Mouse (Mus musculus) embryo, embryonic 10.5 days (tissue): ENCODE measurements at regions not wholly inside any gene's neighbourhood (a gene's known extent, or its start where the extent isn't known, plus 50 kb on each side); places are given as distances from the start of the nearest gene placed in this dataset.

Experiments used
- DNase-seq: peaks from one replicate; pipeline ENCODE4 v3.0.0-alpha.2; 2015; ENCODE audit warnings: low spot score

GRCm38 (mm10) chr19:23044510-23045464 is 96.2 kb upstream of the Klf9 start:
- DNase-seq: no peak

DNA sequence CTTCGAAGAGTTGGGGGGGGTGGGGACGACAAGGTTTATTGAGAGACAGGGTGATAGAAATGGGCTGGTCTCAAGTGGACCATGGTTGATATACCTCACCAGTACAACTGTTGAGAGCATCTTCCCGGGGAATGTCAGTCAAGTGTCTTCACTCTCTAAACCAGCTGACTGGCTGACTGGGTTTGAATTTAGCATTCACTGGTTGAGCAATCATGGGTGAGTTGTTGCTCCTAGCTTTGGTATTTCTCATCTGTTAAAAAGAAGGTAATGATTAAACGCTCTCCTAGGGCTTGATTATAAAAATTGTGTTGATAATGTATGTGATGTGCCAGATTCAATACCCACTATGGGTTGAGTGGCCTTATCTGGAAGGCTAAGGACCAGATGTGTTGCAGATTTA is 89.6 kb upstream of the Klf9 start:
- no peak for DNase-seq

DNA sequence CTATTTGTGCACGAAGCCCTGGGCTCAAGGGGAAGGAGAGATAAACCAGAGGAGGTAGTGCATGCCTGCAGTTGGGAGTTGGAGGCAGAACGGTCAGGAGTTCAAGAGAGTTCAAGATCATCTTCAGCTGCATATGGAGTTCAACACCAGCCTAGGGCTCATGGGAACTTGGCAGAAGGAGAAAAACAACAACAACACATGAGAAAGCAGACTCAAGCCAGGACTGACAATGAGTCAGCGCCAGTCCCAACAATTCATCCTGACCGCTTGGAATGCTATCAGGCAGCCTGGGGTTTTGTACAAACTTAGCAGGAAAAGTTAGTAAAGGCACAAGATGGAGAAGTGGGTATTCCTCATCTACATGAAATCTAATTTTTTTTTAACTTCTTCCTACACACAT is 86.6 kb upstream of the Klf9 start:
- DNase-seq: no peak

- DNase-seq: peak; percentile 15
Measured at GRCm38 (mm10) chr19:23055916-23056805, 84.9 kb upstream of the Klf9 start.

- DNase-seq: peak; percentile 83
Measured at GRCm38 (mm10) chr19:23056851-23057707, 83.9 kb upstream of the Klf9 start.

DNA sequence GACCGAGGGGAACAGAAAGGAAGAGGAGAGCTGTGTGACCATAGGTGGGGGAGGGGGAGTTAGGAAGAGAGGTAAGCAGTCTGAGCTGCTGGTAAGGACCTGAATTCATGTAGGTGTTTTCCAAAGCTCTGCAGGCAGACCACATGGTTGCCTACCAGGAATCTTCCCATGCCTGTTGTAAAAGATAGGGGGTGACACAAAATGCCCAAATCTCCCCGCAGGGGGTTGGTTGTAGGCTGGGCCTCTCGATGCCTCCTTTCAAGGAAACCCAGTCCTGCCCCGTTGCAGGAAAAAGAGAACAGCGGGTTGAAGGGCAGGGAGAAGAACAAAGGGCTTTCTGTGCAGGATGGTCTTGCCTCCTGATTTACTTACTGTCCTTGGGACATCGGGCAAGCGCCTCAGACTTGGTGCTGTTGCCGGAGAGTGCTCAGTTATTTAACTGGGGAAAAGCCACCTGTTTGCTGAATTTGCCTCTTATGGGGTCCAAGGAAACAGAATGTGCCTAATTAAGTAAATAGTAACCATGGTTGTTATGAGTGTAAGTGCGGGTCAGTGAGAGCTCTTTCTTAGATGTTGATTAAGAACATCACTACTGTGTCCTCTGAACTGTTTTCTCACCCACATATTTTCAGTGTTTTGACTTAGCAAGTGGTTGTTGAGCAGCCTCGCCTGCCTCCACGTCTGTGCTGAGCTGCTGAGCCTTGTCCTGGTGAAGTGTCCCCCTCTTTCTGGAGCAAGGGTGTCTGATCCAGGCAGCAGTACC is 83.1 kb upstream of the Klf9 start:
- peak; percentile 72 for DNase-seq

- DNase-seq: peak; percentile 30
Measured at GRCm38 (mm10) chr19:23058502-23058900, 82.5 kb upstream of the Klf9 start.

DNA sequence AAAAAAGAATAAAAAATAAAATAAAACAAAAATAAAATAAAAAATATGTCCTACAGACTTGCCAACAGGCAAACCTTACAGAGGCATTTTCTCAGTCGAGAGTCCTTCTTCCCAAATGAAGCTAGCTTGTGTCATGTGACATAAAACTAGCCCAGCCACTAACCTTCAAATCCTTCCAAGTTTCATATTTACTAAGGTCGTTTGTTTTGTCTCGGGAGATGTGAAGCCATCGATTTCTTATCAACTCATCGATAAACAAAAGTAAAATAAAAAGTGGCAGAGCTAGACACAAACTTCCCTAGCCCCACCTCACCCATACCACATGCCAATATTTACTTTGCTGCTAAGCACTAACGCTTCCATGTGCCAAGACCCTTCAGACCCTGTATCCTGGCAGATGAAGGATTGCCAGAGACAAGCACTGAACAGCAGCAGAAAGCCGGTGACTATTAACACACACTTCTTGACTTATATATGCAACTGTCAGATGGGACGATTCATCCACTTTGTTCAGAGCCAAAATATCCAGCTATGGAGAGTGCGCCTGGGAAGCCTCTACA is 79.9 kb upstream of the Klf9 start:
- no peak for DNase-seq

DNA sequence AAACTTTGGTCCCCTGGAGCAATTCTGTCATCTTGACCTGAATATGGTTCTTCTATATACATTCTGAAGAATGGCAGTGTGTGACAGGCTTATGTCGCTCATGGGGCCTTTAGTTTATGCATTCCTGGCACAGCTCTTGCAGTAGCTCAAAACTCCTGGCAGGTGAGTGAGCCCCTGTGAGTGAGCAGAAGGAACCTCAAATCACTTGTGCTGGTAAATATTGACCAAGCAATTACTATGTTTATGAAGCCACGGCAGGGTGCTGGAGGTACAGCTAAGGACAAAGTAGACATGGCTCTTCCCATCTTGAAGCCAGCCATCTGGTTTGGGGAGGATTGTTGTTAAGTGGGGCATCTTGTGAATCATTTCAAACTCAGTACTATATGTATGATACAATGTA is 79.1 kb upstream of the Klf9 start:
- no peak for DNase-seq

GRCm38 (mm10) chr19:23062851-23063250 is 78.2 kb upstream of the Klf9 start:
- DNase-seq: no peak

GRCm38 (mm10) chr19:23065548-23065947 is 75.5 kb upstream of the Klf9 start:
- no peak for DNase-seq

GRCm38 (mm10) chr19:23066726-23067125 is 74.3 kb upstream of the Klf9 start:
- DNase-seq: no peak

- DNase-seq: no peak
Measured at GRCm38 (mm10) chr19:23068600-23068999, 72.4 kb upstream of the Klf9 start.

GRCm38 (mm10) chr19:23069656-23070055 is 71.4 kb upstream of the Klf9 start:
- DNase-seq: no peak

- DNase-seq: no peak
Measured at GRCm38 (mm10) chr19:23071000-23071399, 70.0 kb upstream of the Klf9 start.

GRCm38 (mm10) chr19:23074602-23075570 is 66.1 kb upstream of the Klf9 start:
- no peak for DNase-seq

- no peak for DNase-seq
Measured at GRCm38 (mm10) chr19:23075790-23076189, 65.2 kb upstream of the Klf9 start.

GRCm38 (mm10) chr19:23085173-23085660 is 55.8 kb upstream of the Klf9 start:
- DNase-seq: no peak

DNA sequence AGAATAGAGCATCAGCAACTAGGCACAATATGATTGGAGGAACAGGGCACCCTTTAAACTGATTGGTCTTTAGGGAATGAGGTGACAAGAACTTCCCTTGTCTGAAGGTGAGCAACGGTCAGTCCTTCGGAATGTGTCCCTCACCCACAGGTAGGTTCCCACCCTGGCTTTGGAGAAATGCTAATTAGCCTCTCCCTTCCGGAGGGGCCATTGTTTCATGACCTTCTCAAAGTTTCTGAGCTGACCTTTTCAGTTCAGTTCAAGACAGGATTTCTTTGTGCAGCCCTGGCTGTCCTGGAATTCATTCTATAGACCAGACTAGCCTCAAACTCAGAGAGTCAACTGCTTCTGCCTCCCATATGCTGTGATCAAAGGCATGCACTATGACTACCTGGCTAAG is 53.5 kb upstream of the Klf9 start:
- no peak for DNase-seq
